Mouse (Mus musculus) frontal cortex, postnatal 14 days (tissue): ENCODE measurements around the gene Gpr108.

ENCODE experiments used
- DNase-seq, 2 experiments: peaks; one replicate each; pipeline ENCODE4 v3.0.0; 2022; ENCODE audit warnings: low spot score in 2 of 2

Gpr108 gene

DNA sequence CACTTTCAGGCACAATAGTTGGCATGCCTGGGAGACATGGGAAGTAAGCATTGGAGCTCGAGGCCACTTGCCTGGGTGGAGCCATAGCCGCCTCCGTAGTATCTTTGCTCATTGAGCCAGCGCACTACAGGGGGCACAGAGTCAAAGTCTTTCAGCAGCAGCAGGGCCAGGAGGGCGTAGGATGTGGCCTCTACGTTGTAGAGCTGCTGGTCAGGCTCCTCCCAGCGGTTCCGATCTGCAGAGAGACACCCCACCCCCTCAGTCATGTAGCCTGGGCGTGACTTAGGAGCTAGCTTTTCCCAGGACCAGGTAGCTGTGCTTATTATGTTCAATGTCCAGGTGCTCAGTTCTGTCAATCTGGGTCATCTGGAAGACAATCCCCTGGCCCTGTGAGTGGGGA, 36.7 kb downstream of the Gpr108 start:
- no peak for DNase-seq

DNA sequence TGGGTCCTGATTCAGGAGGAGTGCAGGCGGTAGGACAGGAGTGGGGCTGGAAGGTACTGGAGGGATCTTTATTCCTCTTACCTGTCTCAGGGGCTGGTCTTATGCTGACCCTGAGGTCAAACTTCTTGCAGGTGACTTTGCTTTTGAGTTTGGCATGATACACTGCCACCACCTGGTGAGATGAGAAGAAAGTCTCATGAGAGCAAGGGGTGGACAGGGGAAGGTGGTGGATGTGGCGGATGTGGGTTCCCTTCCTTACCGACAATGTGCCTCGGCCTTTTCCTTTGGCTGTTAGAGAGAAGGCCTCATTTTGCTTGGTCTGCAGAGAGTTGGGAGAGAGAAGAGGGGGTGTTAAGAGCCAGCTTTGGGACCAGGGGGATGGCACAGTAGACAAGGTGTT, 38.9 kb downstream of the Gpr108 start:
- no peak for DNase-seq

DNA sequence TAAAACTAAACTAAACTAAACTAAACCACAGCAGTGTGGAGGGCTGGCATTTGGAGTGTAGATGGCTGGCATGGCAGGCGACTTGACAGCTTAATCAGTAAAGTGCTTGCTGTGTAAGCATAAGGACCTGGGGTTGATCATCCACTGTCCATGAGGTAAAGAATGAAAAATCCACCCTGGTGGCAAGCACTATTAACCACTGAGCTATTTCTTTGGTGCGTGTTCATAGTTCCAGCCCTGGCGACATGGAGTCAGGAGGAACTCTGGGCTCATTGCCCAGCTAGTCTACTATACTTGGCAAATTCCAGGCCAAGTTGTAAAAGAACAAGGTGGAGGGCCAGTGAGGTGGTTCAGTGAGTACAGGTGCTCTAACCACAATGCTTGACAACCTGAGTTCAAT, 40.3 kb downstream of the Gpr108 start:
- no peak for DNase-seq

DNA sequence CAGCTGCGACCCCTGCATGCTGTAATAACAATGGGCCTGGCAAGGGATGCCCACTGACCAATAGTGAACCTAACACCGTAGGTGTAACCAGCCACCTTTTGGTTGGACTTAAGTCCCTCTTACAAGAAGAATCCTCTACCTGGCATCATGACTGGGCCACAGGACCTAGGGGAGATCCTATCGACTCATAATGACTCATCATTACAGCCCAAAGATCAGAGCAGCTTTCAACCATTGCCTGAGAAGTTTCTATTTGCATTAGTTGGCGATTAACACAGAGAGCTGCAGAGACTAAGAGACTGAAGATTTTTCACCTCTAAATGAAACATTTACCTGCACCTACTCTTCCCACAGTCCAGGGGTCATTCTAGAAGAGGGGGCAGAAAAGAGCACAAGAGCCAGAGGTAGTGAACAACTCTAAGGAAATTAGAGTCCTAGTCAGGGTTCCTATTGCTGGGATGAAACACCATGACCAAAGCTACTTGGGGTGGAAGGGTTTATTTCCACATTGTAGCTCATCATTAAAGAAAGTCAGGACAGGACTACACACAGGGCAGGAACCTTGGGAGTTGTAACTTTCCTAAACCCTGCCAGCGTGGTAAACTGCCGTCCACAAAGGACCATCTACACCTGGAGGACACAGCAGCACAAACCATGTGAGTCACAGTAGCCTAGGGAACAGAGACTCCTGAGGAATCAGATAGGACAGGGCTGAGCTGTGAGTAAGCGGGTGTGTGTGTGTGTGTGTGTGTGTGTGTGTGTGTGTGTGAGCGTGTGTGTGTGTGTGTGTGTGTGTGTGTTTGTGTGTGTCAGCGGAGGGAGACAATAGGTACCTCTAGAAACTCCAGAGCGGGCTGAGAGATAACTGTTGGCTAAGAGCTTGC, 46.2 kb downstream of the Gpr108 start:
- DNase-seq, result no peak

DNA sequence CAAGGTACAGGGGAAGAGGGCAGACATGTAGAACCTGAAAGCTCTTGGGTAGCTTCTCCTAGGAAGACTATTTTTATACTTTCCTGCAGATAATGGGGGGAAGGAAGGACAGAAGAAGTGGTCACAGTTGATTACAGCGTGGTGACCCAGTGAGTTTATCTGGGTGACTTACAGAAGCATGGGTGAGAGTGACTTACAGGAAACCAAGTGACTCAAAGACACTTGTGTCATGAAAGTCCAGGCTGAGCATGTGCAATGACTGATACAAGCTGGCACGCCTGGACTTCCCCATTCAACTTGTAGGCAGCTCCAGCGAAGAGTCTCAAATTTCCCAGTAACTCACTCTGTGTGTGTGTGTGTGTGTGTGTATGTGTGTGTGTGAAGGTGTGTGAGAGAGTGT, 50.0 kb downstream of the Gpr108 start:
- DNase-seq, result no peak

DNA sequence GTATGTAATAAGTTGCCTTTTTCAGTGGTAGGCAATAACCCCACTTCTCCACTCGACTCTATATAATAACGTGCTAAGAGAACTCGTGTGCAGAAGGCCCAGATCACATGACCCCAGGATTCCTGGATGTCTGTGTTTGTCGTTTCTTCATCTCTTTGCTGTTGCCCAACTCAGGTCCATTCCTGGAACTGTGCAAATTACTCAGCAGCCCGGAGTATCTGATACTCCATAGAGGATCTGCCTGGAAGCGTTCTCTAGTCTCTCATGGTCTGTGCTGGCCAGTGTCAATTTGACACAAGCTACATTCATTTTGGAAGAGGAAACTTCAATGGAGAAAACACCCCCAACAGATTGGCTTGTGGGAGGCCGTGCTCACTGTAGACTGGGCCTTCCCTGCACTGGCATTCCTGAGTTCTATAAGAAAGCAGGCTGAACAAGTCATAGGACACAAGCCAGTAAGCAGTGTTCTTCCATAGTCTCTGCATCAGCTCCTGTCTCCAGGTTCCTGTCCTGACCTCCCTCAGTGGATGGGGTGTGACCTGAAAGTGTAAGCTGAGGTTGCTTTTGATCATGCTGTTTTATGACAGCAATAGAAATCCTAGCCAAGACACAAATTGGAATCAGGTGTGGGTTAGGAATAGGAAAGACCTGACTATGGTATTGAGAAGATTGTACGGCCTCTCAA, 52.8 kb downstream of the Gpr108 start:
- DNase-seq, result no peak

DNA sequence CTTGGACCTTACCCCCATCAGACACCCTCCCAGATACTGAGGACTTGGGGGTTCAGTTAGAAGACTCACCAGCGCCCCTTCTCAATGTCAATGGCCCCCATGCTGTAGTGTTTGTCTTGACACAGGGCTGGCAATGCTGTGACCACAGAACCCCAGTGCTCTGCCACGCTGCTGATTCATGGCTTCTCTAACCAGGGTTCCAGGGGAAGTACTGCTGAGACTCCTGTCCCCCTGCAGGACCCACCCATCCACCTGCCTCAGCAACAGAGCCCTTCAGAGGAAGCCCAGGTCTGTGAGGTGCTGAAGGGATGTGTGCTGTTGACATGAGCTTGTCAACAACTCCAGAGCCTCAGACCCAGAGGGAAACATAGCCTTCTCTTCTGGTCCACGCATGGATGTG, 53.5 kb downstream of the Gpr108 start:
- DNase-seq, result no peak

DNA sequence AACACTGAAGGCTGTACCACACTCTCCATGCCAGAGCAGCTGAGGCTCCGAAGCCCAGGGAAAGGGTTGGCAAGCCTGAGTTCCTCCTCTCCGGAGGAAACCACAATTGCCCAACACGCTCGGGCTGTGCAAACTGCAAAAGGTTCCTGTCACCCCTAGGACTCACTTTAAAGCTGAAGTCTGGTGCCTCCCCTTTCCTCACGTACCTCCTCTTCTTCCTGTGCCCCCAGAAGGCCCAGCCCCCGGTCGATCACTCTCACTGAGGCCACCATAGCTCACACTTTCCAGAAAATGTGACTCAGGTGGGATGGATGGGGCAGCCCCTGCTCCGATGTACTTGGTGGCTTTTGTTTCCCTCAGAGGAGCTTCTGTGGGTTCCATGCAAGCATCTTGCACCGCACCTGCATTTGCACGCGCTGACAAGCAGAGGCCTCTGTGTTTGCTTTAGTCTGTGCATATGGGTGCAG, 54.2 kb downstream of the Gpr108 start, which contains the start of gene Tnfsf14:
Gene Tnfsf14 (minus strand): TSS at position 137 of the 467 bp plus-strand sequence.
- DNase-seq, result no peak

DNA sequence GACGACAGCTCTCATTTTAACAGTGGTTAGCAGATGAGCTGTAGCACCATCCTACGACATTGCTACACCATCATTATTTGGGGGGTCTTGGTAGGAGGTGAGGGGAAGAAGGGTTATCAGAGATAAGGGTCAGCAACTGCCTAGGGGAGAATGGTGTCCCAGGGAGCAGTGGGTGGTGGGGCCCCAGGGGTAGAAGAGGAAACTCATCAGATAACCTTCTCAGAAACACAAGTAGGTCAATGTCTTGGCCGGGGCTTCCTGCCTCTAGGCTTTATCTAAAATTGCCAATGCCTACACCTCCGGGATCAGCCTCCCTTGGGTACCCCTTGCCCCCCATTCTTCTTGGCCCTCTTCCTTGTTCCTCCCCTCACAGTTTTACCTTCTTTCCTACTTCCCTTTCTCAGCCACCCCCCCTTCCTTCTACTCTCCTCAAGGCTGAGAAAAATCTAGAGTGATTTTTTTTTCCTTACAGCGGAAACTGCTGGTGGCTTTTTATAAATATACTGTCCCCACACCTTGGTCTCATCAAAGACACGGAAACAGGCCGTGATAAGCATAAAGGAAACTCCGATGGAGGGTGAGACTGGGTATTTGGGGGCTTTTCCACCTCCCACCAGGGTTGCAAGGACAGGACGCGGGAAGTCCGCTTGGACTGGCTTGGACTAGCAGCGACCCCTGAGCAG, 59.6 kb downstream of the Gpr108 start:
- DNase-seq, result no peak

DNA sequence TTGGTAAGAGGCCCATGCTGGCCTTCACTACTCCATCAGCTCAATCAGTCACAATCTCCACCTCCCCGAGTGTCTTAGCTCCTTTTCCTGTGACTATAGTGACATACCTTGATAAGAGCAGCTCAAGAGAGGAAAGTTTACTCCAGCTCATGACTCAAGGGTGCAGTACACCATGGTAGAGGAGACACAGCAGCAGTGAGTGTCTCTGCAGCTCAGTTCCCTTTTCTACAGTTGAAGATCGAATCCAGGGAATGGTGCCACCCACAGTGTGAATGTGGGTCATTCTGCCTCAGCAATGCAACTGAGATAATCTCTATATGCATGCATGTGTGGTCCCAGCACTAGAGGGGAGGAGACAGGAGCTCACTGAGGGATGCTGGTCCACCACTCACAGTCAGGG, 62.6 kb downstream of the Gpr108 start:
- no peak for DNase-seq
